Mouse (Mus musculus) erythroid progenitor cell, adult 5-6 weeks (primary cell): Measurements from ENCODE around the gene Iqcj. TPM values are rescaled to one million over a fixed set of nuclear protein-coding genes. Genes with fewer than 3 reads are reported as not detected.

ENCODE experiments used
- ATAC-seq: replicated peaks from 2 replicates; pipeline ENCODE4 v1.8.0; 2016; ENCODE audit warnings: moderate number of reproducible peaks, mild to moderate bottlenecking, moderate TSS enrichment, inconsistent platforms; ENCODE audit not compliant: poor library complexity, low FRiP score, severe bottlenecking
- total RNA-seq, 2 experiments: library from RNA; stranded (forward) in 1 of 2; stranded (reverse) in 1 of 2; fragments of 150-400 nt in 1 of 2; fragments of 186-747, 209-891 nt in 1 of 2; gene quantifications; 2 replicates each; pipeline versions ENCODE4 v1.2.3 to v1.2.4; 2015 to 2017; ENCODE audit warnings: low replicate concordance in 2 of 2

The Iqcj gene
- total RNA-seq, 2 experiments from 2014 or later: not detected

GRCm38 (mm10) chr3:67947000-67947399 is 55.0 kb downstream of the Iqcj start:
- no peak for ATAC-seq

DNA sequence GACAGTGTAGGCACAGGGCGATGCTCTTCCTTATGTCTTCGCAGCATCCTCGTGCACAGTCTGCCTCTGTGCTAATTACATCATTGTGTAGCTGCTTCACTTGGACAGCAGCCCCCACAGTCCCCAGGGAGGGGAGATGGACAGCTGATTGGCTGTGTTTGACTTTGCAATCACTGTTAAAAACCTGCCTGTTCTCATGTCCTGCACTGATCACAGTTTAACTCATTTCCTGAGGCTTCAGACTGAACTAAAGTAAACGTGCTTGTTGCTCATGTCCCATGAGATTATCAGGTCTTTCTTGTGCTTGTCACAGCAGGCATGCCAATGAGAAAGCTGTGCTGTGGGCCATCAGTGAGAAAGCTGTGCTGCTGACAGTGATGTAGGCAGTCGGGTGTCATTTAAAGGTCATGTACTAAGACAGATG is 60.5 kb downstream of the Iqcj start:
- no peak for ATAC-seq

GRCm38 (mm10) chr3:67954459-67955065 is 62.5 kb downstream of the Iqcj start:
- ATAC-seq: no peak

- ATAC-seq: no peak
These were observed 67.7 kb downstream of the Iqcj start for GRCm38 (mm10) chr3:67959672-67960071.

DNA sequence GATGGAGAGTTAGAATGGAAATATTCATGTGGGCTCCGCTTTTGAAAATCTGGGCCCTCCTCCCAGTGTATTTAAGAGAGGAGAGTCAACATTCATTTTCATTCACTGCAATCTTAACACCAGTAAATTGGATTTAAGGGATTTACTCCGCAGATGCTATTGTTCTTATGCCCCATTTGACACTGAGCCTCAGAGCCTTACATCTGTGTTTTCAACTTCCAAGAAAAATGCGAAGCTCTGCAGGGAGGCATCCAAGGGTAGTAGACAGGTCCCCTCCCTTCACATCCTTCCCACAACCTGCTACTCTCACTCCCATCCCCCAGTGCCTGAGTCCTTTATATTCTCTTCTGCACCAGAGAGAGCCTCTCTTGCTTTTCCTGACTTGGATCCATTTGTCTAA is 68.1 kb downstream of the Iqcj start:
- ATAC-seq: no peak

GRCm38 (mm10) chr3:67960727-67961126 is 68.7 kb downstream of the Iqcj start:
- no peak for ATAC-seq

- ATAC-seq: no peak
These were observed 70.1 kb downstream of the Iqcj start for GRCm38 (mm10) chr3:67961934-67962639.

DNA sequence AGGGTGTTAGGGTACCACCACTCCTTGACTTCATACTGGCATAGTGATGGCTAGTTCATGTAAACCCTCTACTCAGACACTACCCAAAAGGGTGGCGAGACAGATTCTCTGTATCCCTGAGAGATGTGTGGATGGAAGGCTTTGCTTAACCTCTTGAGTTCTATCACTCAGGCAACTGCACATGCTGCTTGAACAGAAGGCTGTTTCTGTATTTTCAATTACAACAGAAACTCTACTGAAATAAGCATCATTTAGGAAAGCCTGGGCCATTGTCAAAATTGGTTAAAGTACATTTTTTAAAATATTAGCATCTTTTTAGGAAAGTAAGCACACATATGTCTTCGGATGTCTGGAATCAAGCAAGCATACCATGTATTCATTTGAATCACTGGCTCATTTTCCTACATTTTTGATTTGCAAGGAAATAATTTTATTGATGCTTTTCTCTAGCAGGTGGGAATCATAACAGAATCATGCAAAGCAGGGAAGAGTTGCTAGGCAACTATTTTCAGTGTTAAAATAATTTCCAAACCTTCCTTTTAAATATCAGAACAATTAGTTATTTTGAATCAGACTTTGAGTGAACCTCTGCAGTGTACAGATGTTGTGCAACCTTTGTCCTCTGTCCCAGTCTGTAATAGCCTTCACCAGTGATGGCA is 82.4 kb downstream of the Iqcj start:
- ATAC-seq: no peak

- no peak for ATAC-seq
These were observed 88.0 kb downstream of the Iqcj start for GRCm38 (mm10) chr3:67980006-67980405.

DNA sequence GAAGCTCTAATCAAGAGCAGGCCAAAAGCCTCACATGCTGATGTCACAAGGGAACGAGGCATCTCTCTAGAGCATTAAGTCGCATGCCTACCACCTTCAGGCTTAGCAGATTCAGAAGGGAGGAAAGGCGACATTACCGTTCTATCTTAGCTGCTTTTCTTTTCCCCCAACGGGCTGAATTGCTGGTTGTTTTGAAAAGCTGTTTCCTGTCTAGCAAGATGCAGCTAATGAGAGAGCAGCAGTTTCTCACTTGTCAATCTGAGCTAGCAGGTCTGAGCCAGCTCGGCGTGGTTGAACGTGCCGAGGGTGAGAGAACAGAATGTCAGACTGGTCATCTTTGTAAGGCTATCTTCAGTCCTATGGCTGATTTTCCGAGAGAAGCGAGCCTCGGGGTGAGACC is 91.3 kb downstream of the Iqcj start:
- ATAC-seq: no peak

DNA sequence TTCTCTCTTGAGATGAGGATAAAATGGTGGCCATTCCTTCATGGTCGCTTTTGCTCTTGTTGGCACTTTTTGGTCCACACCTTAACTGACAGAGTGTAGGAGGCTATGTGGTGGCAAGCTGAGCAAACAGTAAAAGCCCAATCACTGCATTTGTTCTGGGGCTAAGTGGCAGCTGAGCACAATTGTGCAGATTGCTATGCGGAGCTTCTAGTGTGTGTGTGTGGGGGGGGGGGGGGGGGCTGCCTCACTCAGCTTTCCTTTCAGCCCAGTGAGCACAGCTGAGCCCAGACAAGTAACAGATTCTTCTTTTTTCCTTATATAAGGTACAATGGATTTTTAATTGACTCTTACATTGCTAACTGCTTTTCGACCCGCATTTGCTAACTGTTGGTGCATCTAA is 110.4 kb downstream of the Iqcj start:
- ATAC-seq: no peak

DNA sequence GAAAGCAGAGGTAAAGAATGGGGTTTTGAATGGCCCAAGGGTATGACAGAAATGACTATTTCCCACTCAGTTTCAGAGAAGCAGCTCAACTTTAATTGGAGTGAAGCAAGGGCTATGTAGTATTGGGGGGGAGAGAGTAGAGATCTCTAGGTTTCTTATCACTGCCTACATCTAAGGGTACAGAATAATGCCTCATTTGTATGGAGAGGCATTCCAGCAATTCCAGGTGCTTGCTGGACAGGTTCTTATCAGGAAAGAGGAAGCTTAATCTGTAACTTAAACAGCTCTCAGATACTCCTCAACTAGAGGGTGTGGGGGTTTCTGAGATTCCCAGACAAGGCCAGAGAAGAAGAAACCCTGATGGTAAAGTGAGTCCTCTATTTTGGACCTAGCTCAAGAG is 120.3 kb downstream of the Iqcj start:
- no peak for ATAC-seq

GRCm38 (mm10) chr3:68015786-68016185 is 123.8 kb downstream of the Iqcj start:
- ATAC-seq: no peak

- ATAC-seq: no peak
These were observed 127.4 kb downstream of the Iqcj start for GRCm38 (mm10) chr3:68019401-68019800.

- ATAC-seq: no peak
These were observed 144.1 kb downstream of the Iqcj start for GRCm38 (mm10) chr3:68036097-68036496.

DNA sequence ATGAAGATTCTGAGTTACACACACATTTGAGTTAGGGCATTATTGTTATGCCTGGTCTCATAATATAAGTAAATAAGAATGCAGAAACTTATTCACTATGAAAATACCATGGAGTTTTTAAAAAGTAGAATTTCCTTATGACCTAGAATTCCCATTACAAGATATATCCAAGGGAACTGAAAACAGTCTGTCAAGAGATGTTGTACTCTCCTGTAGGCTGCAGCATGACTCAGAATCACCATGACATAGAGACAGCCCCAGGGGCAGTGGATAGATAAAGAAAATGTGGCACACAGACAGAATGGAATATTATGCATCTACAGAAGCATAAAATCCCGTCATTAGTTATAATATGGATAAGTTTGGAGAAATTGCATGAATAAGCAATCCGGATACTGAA is 150.9 kb downstream of the Iqcj start:
- no peak for ATAC-seq

DNA sequence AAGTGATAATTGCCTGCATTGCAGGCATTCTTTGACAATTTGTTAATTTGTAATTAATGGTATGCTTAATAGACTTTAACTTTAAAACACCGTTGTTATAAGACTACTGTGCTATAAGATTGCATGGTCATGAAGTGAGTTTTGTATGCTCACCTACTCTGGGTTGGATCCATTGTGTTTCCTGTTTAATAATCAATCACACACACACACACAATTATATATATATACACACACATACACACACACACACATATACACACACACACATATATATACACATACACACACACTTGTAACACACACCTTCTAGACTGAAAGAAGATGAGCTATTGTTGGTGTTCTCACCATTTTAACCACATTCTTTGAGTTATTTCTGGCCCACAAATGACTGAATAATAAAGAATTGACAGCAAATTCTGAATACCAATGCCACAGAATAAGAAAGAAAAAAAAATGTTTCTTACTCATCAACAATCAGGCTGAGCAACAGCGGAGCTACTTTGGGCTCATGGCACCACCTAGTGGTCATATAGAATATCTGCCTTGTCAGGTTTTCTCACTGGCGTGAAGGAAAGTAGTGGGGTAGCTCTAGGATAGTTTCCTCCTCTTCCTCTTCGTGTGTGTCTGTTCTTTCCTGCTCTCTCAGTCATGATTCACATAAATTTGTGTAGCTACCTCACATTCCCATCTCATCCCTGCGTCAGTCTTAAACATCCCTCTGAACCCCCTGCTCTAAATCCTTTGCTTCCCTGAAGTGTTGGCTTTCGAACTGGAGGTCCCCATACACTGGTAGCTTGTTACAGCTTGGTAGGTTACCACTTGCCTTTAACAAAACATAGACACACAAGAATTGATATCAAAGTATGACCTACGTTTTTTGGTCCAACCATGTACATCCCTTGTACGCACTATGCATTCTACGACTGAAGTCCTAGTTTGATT is 153.7 kb downstream of the Iqcj start:
- no peak for ATAC-seq

- ATAC-seq: no peak
These were observed 161.5 kb downstream of the Iqcj start for GRCm38 (mm10) chr3:68053538-68053937.

- no peak for ATAC-seq
These were observed 163.1 kb downstream of the Iqcj start for GRCm38 (mm10) chr3:68055071-68055470.
